Mouse (Mus musculus) olfactory bulb, adult 2 months (tissue): ENCODE measurements around the gene Prcd.

Experiments
- CTCF ChIP-seq: fragments of 200-500 bp; IDR thresholded peaks from 2 replicates; pipeline ENCODE4 v1.5.1; 2012; ENCODE audit warnings: low read depth, mild to moderate bottlenecking, low read length, moderate library complexity; ENCODE audit not compliant: insufficient read depth
- POLR2A ChIP-seq: fragments of 200-500 bp; IDR thresholded peaks from 2 replicates; pipeline ENCODE4 v1.6.1; 2012; ENCODE audit warnings: mild to moderate bottlenecking, low read depth, low read length, moderate library complexity; ENCODE audit not compliant: insufficient read depth

- no peak for TF ChIP-seq POLR2A
- TF ChIP-seq CTCF = no peak
Measured at GRCm38 (mm10) chr11:116654255-116654821, 1.0 kb downstream of the Prcd start, which contains the start of gene Cygb.
